ENCODE assay signal across 9 mouse cellular contexts in the genomic region with DNA sequence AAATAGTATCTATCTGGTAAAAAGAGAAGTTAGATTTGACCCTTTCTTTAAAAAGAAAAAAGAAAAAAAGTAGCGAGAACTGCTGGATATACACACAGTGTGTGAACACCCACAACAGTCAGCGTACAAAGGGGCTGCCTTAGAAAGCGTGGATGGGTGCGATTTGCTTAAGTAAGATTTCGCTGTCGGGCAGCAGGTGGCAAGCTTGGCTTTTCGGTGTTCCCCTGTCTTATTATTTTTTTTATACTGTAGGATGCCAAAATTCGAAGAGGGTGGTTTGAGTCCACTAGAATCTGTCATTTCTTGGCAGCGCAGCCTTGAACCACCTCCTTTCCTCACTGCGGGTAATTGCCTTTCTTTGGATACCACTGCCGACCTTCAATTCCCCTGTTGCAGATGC.
DNase-seq lines count a peak whose midpoint lies in the region; ATAC-seq lines count a peak whose summit lies in the region.
"Had no signal": no experiment of that assay in that cellular context is flagged by ENCODE, and none has a peak within 500 bp of the region (broad histone marks: within the 10 kb centered on the region; RNA-seq: fewer than 3 reads in every experiment).

No protein-coding gene starts in this region.

- intact Hi-C loops in heart, postnatal 10 days (cut with DNase I), result loop anchor here (5.0 to 10.0 kb wide), 2 partner anchors 414 to 449 kb away; no protein-coding TSS in a partner anchor

- no peaks in the 10 kb centered on the region for H3K36me3 ChIP-seq in hindbrain, embryonic 16.5 days (ENCODE audit: control insufficient read depth, insufficient read depth, low read length)
- no peaks in the 10 kb centered on the region for H3K36me3 ChIP-seq in hindbrain, embryonic 10.5 days
- H3K36me3 ChIP-seq: lung, embryonic 15.5 days had no signal

- DNase-seq in hindbrain, embryonic 10.5 days (ENCODE audit: low spot score), result no peak
- peak; percentile 10 for DNase-seq in adrenal gland, postnatal 25 days
- peak; percentile 41 to 56 for DNase-seq in heart, postnatal 10 days
- peak; percentile 38 for DNase-seq in lung, postnatal 10 days
- DNase-seq in spleen, postnatal 14 days (ENCODE audit: low spot score in 2 of 2), result no peak
- no peak for DNase-seq in thymus, postnatal 36 days

- no peak overlapping the region for H3K4me3 ChIP-seq in hindbrain, embryonic 16.5 days (ENCODE audit: low read length)
- no peak overlapping the region for H3K4me3 ChIP-seq in hindbrain, embryonic 10.5 days
- H3K4me3 ChIP-seq: lung, embryonic 15.5 days had no signal

- no peak overlapping the region for H3K9ac ChIP-seq in hindbrain, embryonic 16.5 days (ENCODE audit: low read depth, low read length)
- H3K9ac ChIP-seq: lung, embryonic 15.5 days had no signal

- ATAC-seq in hindbrain, embryonic 16.5 days, result peak; percentile 81
- no peak for ATAC-seq in activated CD4-positive, CD25-positive, alpha-beta regulatory T cell, adult 4 months

- H3K27me3 ChIP-seq in hindbrain, embryonic 16.5 days (replicated peaks; ENCODE audit: control insufficient read depth, insufficient read depth, low read length), result no peaks in the 10 kb centered on the region; the same call in 1 of the 2 replicates
- peaks cover 17% of the 10 kb centered on the region for H3K27me3 ChIP-seq in hindbrain, embryonic 10.5 days (ENCODE audit: insufficient read depth, poor library complexity, severe bottlenecking)
- H3K27me3 ChIP-seq: lung, embryonic 15.5 days had no signal

- WGBS in hindbrain, embryonic 16.5 days, result 68% methylated on average over 11 of the region's 11 CpGs
- 91% methylated on average over 11 of the region's 11 CpGs for WGBS in hindbrain, embryonic 10.5 days

- H3K4me1 ChIP-seq in hindbrain, embryonic 16.5 days (ENCODE audit: control insufficient read depth, insufficient read depth, low read depth, low read length), result no peaks in the 10 kb centered on the region; the same call in 1 of the 2 replicates
- H3K4me1 ChIP-seq in hindbrain, embryonic 10.5 days (replicated peaks), result no peaks in the 10 kb centered on the region

- H3K27ac ChIP-seq in hindbrain, embryonic 16.5 days (ENCODE audit: low read depth, low read length), result no peak overlapping the region
- no peak overlapping the region for H3K27ac ChIP-seq in hindbrain, embryonic 10.5 days
- H3K27ac ChIP-seq: lung, embryonic 15.5 days had no signal

- H3K9me3 ChIP-seq in hindbrain, embryonic 16.5 days (ENCODE audit: control insufficient read depth, low read length), result no peaks in the 10 kb centered on the region
- H3K9me3 ChIP-seq in hindbrain, embryonic 10.5 days, result no peaks in the 10 kb centered on the region
- H3K9me3 ChIP-seq: lung, embryonic 15.5 days had no signal

- H3K4me2 ChIP-seq in hindbrain, embryonic 16.5 days (ENCODE audit: low read length), result no peak overlapping the region
- H3K4me2 ChIP-seq: lung, embryonic 15.5 days had no signal

Comparison
In these comparisons a context has a peak if more than half of its experiments do, and no peak if none do; other contexts are left out.
1. DNase-seq: peak in adrenal gland, postnatal 25 days (single experiment), heart, postnatal 10 days (2 of 2) and lung, postnatal 10 days (single experiment); none in hindbrain, embryonic 10.5 days (single experiment), spleen, postnatal 14 days (0 of 2) and thymus, postnatal 36 days (0 of 2).